Mouse (Mus musculus): ENCODE results near the gene Aldob.

Gene Aldob

DNA sequence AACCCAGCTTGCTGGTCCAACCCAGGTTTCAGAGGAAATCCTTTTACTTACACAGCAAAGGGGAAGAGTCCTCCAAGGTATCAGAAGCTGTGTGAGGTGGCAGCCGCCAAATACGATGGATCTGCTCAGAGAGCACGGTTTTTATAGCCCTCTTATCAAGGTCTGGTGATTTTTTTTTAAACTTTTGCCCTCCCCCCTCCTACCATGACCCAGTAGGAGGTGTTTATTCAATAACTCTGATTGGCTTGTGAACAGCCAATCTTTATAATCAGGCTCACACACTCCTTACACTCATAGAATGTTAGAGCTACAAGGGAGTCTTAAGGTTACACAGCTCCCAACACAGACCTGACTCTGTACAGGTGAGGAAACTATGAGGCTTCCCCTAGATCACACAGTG is at the start of gene Aldob:
TSS of gene Aldob (minus strand) at position 164 of the 400 bp plus-strand sequence.
- DNase-seq (ENCODE audit: low spot score): no peak

- peak; percentile 51 for DNase-seq (ENCODE audit: low spot score)
These were observed 48.1 kb upstream of the Aldob start, which contains the start of gene Tmem246 for GRCm38 (mm10) chr4:49597183-49598100. Gene Tmem246, minus strand, starts transcription at chr4:49597876.

DNA sequence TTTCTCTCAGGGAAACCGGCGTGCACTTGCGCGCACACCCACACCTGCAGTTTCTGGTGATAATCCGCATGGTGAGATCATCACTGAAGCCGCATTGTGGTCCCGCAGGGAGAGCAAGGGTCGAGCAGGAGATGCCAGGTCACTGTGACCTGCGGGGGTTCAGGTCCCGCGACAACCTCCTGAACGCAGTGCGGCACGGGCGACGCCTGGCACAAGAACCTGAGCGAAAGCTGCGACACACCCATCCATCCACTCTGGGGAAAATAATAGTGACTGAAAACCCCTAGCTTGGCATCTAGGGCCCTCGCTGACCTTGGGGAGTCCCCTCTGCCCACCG is 47.5 kb upstream of the Aldob start:
- no peak for DNase-seq (ENCODE audit: low spot score)

DNA sequence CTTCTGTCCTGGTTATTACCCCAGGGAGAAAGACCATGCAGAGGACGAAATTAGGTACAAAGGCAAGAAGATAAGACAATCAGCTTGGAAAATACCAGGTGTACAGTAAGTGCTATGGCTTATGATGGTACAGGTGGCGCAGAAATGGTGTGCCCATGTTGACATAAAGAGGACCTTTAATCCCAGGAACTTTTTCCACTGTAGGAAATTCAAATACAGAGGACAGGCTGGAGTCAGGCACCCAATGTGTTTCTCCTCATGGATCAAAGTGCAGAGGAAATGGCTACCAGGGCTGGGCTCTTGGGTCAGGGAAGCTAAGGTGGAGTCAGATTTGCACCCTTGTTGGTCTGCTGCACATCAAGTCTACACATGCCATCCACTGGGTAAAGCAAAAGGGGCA is 40.8 kb upstream of the Aldob start:
- no peak for DNase-seq (ENCODE audit: low spot score)

DNA sequence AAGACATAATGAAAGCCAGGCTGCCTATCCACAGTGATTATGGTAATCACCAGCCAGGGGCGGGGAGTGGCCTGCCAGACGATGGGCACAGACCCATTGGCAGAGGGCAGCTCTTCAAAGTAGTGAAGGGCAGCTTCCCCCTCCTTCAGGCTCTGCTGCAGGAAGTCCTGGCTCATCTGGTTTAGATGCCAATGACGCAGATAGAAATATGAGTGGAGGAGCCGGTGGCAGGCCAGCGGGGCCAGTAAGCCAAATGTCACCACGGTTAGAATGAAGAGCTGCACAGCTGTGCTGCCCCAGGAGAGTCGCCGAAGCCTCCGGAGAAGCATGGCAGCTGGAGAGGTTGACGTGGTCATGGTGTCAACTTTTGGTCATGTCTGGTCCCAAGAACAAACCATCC is 37.5 kb upstream of the Aldob start:
- no peak for DNase-seq (ENCODE audit: low spot score)

DNA sequence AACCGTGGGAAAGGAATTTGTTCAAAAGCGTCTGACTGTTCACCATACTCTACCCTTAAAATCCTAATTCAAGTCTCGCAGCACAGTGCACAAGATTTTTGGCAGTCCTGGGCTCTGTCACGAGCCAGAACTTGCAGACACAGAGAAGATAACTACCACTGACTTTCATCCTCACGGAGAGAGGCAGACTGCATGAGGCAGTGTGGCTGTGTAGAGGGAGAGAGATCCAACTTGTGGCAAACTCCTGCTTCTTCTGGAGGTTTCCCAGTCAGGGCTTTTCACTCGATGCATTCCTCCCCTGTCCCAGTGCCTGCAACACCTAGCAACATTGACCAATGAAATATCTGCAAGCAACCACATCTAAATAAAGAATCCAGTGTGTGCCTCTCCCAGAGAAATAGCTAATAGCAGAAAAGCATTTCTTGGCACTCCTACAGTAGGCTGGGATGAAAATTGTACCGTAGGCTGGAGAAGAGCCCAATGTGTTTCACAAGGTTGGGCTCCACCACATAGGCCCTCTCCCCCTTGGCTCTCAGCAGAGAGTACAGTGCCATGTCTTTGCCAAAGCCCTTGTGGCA is 36.3 kb upstream of the Aldob start:
- DNase-seq (ENCODE audit: low spot score): no peak

DNA sequence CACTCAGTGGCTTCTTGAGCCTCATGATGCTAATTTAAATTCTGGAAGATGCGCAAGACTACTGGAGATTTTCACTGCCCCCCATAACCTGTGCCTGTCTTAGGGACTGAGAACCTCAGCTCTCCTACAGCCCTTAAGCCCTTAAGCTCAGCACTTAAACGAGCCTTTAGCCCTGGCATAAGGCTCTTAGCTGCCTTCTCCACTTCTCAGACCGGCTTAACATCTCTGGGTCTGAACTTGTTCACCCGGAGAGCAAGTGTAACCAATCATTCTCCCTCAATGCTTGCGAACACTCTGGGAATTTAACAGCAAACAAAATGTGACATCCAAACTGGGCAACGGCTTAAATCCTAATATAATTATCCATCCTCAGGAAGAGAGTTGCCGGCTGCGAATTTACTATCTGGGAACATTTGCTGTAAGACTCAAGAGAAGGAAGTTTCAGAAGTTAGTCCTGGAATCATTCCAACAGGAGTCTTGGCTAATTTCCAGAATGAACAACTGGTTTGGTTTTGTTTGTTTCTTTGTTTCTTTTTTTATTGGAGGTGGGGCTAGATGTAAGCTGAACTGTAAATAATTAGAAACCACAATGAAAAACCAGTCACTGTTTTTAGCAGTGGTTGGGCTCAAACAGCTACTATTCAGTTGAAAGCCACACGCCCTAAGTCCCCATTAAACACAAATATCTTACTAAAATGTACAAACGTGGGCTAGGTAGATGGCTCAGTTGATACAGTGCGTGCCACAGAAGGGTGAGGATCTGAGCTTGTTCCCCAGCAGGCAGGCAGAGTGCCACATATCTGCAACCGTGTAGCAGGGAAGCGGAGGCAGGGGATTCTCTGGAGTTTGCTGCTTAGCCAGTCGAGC is 34.9 kb upstream of the Aldob start:
- no peak for DNase-seq (ENCODE audit: low spot score)

GRCm38 (mm10) chr4:49581256-49581655 is 31.9 kb upstream of the Aldob start:
- DNase-seq (ENCODE audit: low spot score): no peak

DNA sequence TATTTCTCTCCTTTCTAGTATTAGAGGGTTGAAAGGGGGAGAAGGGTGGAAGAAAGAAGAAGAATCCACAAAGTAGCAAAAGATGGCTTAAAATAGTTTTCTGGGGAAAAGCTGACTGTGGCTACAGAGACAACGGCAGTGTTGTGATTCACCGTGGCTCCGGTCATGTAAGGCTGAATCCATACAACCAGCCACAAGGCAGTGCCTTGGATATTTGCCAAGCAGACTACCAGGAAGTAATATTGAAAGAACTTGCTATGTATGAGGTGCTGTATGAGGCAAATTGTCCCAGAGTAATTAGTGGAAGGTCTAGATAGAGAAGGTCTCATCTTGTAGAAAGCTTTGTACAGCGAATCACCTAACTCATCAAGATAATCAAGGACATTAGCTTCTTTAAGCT is 22.8 kb upstream of the Aldob start:
- DNase-seq (ENCODE audit: low spot score): no peak

GRCm38 (mm10) chr4:49567613-49568012 is 18.3 kb upstream of the Aldob start:
- peak; percentile 45 for DNase-seq (ENCODE audit: low spot score)

DNA sequence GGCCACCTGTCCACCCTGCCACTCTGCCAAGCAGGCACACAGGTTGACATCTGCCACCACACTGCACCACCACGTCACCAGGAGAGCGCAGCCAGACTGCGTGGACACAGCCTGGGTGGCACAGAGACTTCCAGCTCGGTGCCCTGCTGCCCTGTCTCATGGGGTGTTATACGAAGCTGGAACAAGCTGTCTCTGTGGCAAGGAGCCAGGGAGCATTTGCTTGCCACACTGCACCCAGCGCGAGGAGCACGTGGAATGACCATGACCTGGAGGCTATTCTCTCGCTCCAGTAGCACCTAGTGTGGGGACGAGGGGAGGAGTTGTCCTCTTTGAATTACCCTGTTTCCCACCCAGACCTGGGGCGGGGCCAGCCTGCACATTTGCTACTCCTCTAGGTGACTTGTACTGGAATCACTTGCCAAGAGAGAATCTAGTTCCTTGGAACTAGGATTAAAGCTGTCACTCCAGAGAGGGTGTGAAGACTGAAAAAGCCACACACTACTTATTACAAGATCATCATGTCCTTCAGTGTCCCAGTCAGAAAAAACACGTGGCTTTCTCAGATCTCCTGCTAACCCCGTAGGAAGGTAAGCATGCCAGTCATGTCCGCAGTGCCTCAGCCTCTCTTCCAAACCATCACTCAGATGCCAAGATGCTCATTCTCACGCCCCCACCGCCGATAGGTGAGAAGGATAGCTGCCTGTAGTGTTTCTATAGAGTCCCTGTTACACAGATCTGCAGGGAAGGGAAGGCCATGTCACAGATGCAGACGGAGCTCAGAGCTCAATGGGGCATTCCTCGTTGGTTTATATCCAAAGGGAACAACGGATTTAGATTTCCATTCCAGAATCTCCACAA is 10.8 kb upstream of the Aldob start:
- no peak for DNase-seq (ENCODE audit: low spot score)

DNA sequence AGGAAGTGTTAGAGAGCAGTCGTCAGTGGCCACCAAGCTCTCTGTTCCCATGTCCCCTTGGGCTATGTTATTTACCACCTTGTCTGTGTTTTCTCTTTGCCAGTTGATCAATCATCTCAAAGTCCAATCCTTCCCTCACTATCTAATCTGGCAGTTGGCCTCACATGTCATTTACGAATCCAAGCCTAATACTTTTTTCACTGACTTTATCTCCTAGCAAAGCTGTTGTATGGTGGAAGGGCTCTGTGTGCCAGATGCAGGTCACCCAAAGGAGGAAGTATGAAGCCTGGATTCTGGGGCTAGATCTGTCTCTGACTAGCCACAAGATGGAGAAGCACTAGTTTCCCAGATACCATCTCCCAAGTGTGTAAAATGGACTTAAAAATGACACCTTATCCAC is 8.8 kb upstream of the Aldob start:
- DNase-seq (ENCODE audit: low spot score): no peak

GRCm38 (mm10) chr4:49557375-49557774 is 8.0 kb upstream of the Aldob start:
- DNase-seq (ENCODE audit: low spot score): no peak

GRCm38 (mm10) chr4:49553380-49553779 is 4.0 kb upstream of the Aldob start:
- DNase-seq (ENCODE audit: low spot score): no peak

- DNase-seq (ENCODE audit: low spot score): no peak
These were observed 1.7 kb downstream of the Aldob start for GRCm38 (mm10) chr4:49547544-49548219.

GRCm38 (mm10) chr4:49546873-49547543 is 2.3 kb downstream of the Aldob start:
- no peak for DNase-seq (ENCODE audit: low spot score)

- DNase-seq (ENCODE audit: low spot score): no peak
These were observed 3.3 kb downstream of the Aldob start for GRCm38 (mm10) chr4:49546026-49546425.

DNA sequence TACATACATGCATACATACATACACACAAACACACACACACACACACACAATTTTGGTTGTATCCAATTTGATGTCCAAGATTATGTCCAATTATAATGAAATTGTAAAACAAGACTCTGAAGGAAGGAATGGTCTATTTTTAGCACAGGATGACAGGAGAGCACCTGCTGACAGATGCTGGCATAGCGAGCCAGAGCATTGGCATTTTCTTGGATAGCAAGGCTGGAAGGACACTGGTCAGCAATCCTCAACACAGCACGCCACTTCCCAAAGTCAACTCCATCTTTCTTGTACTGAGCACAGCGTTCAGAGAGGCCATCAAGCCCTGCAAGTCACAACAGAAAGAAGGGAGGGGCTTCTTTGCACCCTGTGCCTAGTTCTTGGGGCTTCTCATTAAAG is 8.4 kb downstream of the Aldob start:
- DNase-seq (ENCODE audit: low spot score): no peak

DNA sequence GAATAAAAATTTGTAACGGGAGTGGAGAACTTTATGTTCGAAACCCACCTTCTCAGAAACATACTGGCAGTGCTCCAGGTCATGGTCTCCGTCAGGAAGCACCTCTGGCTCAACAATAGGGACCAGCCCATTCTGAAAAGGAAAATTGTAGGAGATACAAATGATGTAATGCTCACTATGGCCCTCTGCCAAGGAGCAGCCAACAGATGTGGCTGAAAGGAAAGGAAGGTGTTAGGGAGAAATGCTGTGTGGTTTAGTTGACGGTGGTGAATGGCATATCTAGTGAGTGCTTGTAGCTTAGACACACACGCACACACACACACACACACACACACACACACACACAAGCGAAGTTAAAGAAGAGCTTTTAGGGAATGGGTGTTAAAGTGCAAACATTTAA is 9.7 kb downstream of the Aldob start:
- DNase-seq (ENCODE audit: low spot score): no peak

DNA sequence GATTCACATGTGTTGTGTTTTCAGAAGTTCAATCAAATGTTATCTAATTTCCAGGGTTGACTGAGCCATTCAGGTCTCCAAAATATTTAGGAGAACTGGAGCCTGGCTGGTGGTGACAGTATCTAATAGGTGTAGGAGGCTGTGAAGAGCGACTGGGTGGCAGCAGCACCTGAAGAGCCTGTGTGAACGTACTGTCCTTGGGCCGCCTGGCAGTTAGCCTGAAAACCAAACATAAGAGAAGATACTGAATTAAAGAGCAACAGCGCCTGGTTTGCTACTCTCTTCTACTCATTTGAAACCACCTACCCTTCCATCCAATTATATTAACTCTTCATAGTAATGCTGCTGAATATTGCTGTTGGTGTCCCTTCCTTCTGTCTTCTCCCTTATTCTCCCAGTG is 12.7 kb downstream of the Aldob start:
- DNase-seq (ENCODE audit: low spot score): no peak

Data from ovary, postnatal 14 days (tissue).